Mouse (Mus musculus): ENCODE results near the gene Dgke.

GRCm38 (mm10) chr11:89098083-89098835 is 31.6 kb upstream of the Dgke start:
- TF ChIP-seq CTCF (IDR thresholded peaks at IDR 0.05; ENCODE audit: insufficient read depth, low read length) (no peak), POLR2A (IDR thresholded peaks at IDR 0.05; ENCODE audit: borderline replicate concordance, extremely low read depth, low read depth, low read length) (no peak)
